Mouse (Mus musculus) E14TG2a.4 (cell line): Measurements from ENCODE around the gene Cryzl1.

ENCODE experiments used
- H3K27me3 ChIP-seq: 2 replicates; pipeline ENCODE4 v1.6.1; 2014; ENCODE audit warnings: low read length, control low read depth; ENCODE audit not compliant: insufficient read depth
- H3K36me3 ChIP-seq: 2 replicates; pipeline ENCODE4 v1.6.1; 2014; ENCODE audit warnings: low read length, control low read depth; ENCODE audit not compliant: insufficient read depth
- H3K4me1 ChIP-seq: replicated peaks from 2 replicates; pipeline ENCODE4 v1.6.1; 2014; ENCODE audit warnings: low read depth, low read length, control low read depth
- H3K4me3 ChIP-seq: replicated peaks from 2 replicates; pipeline ENCODE4 v1.5.1; 2014; ENCODE audit warnings: mild to moderate bottlenecking, low read length
- H3K9me3 ChIP-seq: 2 replicates; pipeline ENCODE4 v1.6.1; 2014; ENCODE audit warnings: low read length, control low read depth
- CTCF ChIP-seq: conservative IDR thresholded peaks from 2 replicates; pipeline ENCODE4 v1.5.1; 2014; ENCODE audit warnings: low read length
- NANOG ChIP-seq: IDR thresholded peaks from 2 replicates; pipeline ENCODE4 v1.6.1; 2014; ENCODE audit warnings: borderline replicate concordance, low read length, mixed read lengths
- POU5F1 ChIP-seq: IDR thresholded peaks from 2 replicates; pipeline ENCODE4 v1.6.1; 2014; ENCODE audit warnings: low read length, borderline replicate concordance

Cryzl1 gene

DNA sequence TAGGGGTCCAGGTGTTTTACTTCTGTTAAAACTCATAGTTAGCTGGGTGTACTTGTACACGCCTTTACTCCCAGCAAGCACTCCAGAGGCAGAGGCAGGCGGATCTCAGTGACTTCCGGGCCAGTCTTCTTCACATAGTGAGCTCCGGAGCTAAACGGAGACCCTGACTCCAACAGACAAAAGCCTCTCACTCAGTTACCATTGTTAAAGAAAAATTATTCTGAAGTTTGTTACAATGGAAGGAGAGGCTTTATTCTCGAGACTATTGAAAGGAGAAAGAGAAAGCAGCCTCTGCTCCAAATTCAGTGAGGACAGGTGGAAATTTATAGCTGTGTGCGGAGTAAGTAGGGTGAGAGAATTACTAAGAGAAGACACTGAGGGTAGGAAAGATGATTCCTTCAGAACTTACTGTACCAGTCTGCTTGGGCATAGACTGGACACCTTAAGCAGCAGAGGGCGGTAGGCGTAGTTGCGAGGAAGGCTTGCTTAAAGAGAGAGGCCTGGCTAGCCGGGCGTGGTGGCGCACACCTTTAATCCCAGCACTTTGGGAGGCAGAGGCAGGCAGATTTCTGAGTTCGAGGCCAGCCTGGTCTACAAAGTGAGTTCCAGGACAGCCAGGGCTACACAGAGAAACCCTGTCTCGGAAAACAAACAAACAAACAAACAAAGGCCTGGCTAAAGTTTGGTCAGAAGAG, 36.5 kb upstream of the Cryzl1 start:
- H3K4me1 ChIP-seq, result peaks cover 50% of the 10 kb centered on the region
- TF ChIP-seq NANOG (no peak), CTCF (no peak), POU5F1 (no peak)
- no peaks in the 10 kb centered on the region for H3K27me3 ChIP-seq

DNA sequence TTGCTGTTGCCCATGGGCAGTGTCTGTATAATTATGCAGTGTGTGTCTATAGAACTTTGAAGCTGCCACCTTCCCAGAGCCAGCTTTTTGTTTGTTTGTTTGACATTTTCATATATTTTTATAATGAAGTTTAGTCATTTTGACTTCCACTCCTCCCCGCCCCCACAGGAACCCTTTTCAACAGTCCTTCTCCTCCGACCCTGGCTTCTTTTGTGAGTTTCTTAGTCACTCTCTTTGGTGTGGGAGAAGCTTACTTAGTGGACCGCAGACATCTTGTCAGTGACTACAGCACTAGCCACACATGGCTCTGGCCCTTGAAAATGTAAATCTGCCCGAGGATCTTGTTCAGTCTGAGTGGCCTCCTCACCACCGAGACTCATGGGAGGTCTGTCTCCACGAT, 35.6 kb upstream of the Cryzl1 start:
- TF ChIP-seq NANOG (no peak), CTCF (no peak), POU5F1 (no peak)
- Histone ChIP-seq H3K4me3 (no peak overlapping the region), H3K9me3 (no peaks in the 10 kb centered on the region), H3K36me3 (no peaks in the 10 kb centered on the region), H3K4me1 (peaks cover 55% of the 10 kb centered on the region), H3K27me3 (no peaks in the 10 kb centered on the region)

More for the DNA sequence above, 36.5 kb upstream of the Cryzl1 start:
- H3K36me3 ChIP-seq, result no peaks in the 10 kb centered on the region
- no peak overlapping the region for H3K4me3 ChIP-seq
- H3K9me3 ChIP-seq, result no peaks in the 10 kb centered on the region

GRCm38 (mm10) chr16:91763975-91764374, 35.2 kb upstream of the Cryzl1 start:
- peaks cover 55% of the 10 kb centered on the region for H3K4me1 ChIP-seq
- H3K4me3 ChIP-seq, result no peak overlapping the region
- no peaks in the 10 kb centered on the region for H3K27me3 ChIP-seq
- H3K9me3 ChIP-seq, result no peaks in the 10 kb centered on the region
- TF ChIP-seq NANOG, result no peak
- TF ChIP-seq POU5F1, result no peak
- TF ChIP-seq CTCF, result no peak
- no peaks in the 10 kb centered on the region for H3K36me3 ChIP-seq

- H3K36me3 ChIP-seq, result no peaks in the 10 kb centered on the region
- H3K9me3 ChIP-seq, result no peaks in the 10 kb centered on the region
- H3K4me3 ChIP-seq, result no peak overlapping the region
- no peaks in the 10 kb centered on the region for H3K27me3 ChIP-seq
- H3K4me1 ChIP-seq, result peaks cover 52% of the 10 kb centered on the region
- TF ChIP-seq CTCF, result no peak
- no peak for TF ChIP-seq POU5F1
- no peak for TF ChIP-seq NANOG
Measured at GRCm38 (mm10) chr16:91762476-91762875, 33.7 kb upstream of the Cryzl1 start.

DNA sequence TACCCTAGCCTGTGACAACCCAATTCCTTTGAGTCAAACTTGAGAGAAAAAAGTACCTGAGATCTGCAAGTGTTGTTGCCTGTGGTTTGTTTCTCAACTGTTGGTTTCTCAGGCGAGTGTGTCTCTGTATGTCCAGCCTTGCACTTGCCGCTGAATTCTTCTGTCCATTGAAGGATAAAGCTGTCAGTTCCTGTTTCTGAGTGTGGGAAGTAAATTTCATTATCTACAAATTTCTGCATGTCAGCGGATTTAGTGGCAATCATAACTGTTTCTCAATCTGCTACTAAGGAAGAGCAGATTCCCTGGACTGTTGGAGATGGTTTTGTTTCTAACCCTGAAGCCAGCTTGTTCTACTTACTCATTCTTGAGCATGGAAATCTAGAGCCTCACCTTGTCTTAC, 33.0 kb upstream of the Cryzl1 start:
- Histone ChIP-seq H3K9me3 (no peaks in the 10 kb centered on the region), H3K4me1 (peaks cover 51% of the 10 kb centered on the region), H3K4me3 (no peak overlapping the region), H3K36me3 (peaks cover 3% of the 10 kb centered on the region; the same call in 1 of the 2 replicates), H3K27me3 (no peaks in the 10 kb centered on the region)
- TF ChIP-seq NANOG, result no peak
- TF ChIP-seq POU5F1, result no peak

DNA sequence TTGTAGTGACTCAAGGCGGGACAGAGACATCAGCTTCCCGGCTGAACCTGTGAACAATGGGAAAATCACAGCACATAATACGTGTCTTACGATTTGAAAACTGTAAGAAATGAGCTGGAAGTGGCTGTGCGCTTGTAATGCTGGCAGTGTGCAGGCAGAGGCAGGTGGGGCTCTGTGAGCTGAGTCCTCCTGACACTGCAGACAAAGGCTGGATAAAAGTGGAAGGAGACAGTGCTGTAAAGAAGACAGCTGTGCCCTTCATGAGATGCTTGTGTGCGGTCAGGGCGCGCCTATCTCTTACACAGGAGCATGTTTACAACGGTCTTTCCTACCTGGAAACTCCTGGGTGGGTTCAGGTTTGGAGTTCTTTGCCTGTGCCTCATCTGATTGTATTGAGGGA, 32.4 kb upstream of the Cryzl1 start:
- Histone ChIP-seq H3K27me3 (no peaks in the 10 kb centered on the region), H3K9me3 (no peaks in the 10 kb centered on the region), H3K4me3 (no peak overlapping the region), H3K36me3 (peaks cover 6% of the 10 kb centered on the region; the same call in 1 of the 2 replicates), H3K4me1 (peaks cover 51% of the 10 kb centered on the region)
- no peak for TF ChIP-seq CTCF
- no peak for TF ChIP-seq NANOG
- no peak for TF ChIP-seq POU5F1

- TF ChIP-seq POU5F1, result no peak
- TF ChIP-seq CTCF, result no peak
- no peak for TF ChIP-seq NANOG
- Histone ChIP-seq H3K9me3 (no peaks in the 10 kb centered on the region), H3K4me3 (no peak overlapping the region), H3K27me3 (no peaks in the 10 kb centered on the region), H3K36me3 (peaks cover 6% of the 10 kb centered on the region; the same call in 1 of the 2 replicates), H3K4me1 (peaks cover 30% of the 10 kb centered on the region)
Measured at GRCm38 (mm10) chr16:91754957-91755356, 26.2 kb upstream of the Cryzl1 start.

DNA sequence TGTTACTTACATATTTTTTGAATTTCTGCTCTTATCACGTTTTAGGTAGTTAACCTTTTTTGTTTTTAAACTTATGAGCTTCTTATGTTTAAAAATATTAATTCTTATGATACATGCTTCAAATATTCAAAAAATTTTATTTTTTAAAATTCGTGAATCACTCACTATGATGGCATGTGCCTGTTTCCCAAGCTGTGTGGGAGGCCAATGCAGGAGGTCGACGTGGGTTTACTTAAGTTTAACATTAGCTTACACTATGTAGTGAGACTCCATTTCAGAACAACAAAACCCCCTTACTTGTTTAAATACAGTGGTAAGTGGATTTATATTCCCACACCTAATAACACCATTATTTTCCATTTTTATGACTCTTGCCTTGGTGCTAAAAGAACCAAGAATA, 24.8 kb upstream of the Cryzl1 start:
- Histone ChIP-seq H3K27me3 (no peaks in the 10 kb centered on the region), H3K36me3 (peaks cover 6% of the 10 kb centered on the region; the same call in 1 of the 2 replicates), H3K4me1 (peaks cover 28% of the 10 kb centered on the region), H3K9me3 (no peaks in the 10 kb centered on the region), H3K4me3 (no peak overlapping the region)
- TF ChIP-seq POU5F1 (no peak), CTCF (no peak), NANOG (no peak)
